Mouse (Mus musculus) CD4-positive, CD25-positive, alpha-beta regulatory T cell, adult 2 months (primary cell): Measurements from ENCODE around the gene Fxyd2.
A peak's percentile ranks its signal among the peaks of the same experiment; 100 is the strongest.

Experiments
- DNase-seq: peaks from one replicate; pipeline ENCODE4 v3.0.0-alpha.2; 2012; ENCODE audit warnings: low read depth, low spot score

Gene Fxyd2

GRCm38 (mm10) chr9:45399434-45399833 is at the start of gene Fxyd2:
Gene Fxyd2, plus strand, starts transcription at chr9:45399669.
- no peak for DNase-seq

GRCm38 (mm10) chr9:45349851-45350250 is 49.6 kb upstream of the Fxyd2 start:
- DNase-seq: no peak

- no peak for DNase-seq
These were observed 44.3 kb upstream of the Fxyd2 start for GRCm38 (mm10) chr9:45355192-45355591.

- DNase-seq: no peak
These were observed 41.1 kb upstream of the Fxyd2 start for GRCm38 (mm10) chr9:45358356-45358755.

- DNase-seq: no peak
These were observed 37.4 kb upstream of the Fxyd2 start for GRCm38 (mm10) chr9:45362051-45362461.

GRCm38 (mm10) chr9:45363639-45364214 is 35.7 kb upstream of the Fxyd2 start:
- DNase-seq: no peak

- DNase-seq: no peak
These were observed 31.8 kb upstream of the Fxyd2 start for GRCm38 (mm10) chr9:45367716-45368115.

- no peak for DNase-seq
These were observed 31.0 kb upstream of the Fxyd2 start for GRCm38 (mm10) chr9:45368341-45368901.

- DNase-seq: peak; percentile 14
These were observed 29.3 kb upstream of the Fxyd2 start, which contains the start of gene Fxyd6 for GRCm38 (mm10) chr9:45370117-45370561. Gene Fxyd6, plus strand, starts transcription at chr9:45370185.

GRCm38 (mm10) chr9:45370616-45371336 is 28.7 kb upstream of the Fxyd2 start:
- no peak for DNase-seq

GRCm38 (mm10) chr9:45371337-45371707 is 28.1 kb upstream of the Fxyd2 start:
- DNase-seq: no peak

GRCm38 (mm10) chr9:45373896-45374295 is 25.6 kb upstream of the Fxyd2 start:
- DNase-seq: no peak

GRCm38 (mm10) chr9:45374988-45375502 is 24.4 kb upstream of the Fxyd2 start:
- no peak for DNase-seq

GRCm38 (mm10) chr9:45376427-45376826 is 23.0 kb upstream of the Fxyd2 start:
- DNase-seq: no peak

- DNase-seq: no peak
These were observed 22.6 kb upstream of the Fxyd2 start for GRCm38 (mm10) chr9:45376883-45377282.

- DNase-seq: no peak
These were observed 18.8 kb upstream of the Fxyd2 start for GRCm38 (mm10) chr9:45380411-45381251.

- no peak for DNase-seq
These were observed 17.1 kb upstream of the Fxyd2 start for GRCm38 (mm10) chr9:45382336-45382735.

- no peak for DNase-seq
These were observed 16.6 kb upstream of the Fxyd2 start for GRCm38 (mm10) chr9:45382834-45383233.

- DNase-seq: no peak
These were observed 15.6 kb upstream of the Fxyd2 start for GRCm38 (mm10) chr9:45383883-45384282.

- no peak for DNase-seq
These were observed 12.8 kb upstream of the Fxyd2 start for GRCm38 (mm10) chr9:45386698-45387097.

- peak; percentile 92 for DNase-seq
These were observed 11.0 kb upstream of the Fxyd2 start for GRCm38 (mm10) chr9:45388385-45388994.
